Comparison of ENCODE assay signal across 7 mouse cellular contexts in the genomic region with DNA sequence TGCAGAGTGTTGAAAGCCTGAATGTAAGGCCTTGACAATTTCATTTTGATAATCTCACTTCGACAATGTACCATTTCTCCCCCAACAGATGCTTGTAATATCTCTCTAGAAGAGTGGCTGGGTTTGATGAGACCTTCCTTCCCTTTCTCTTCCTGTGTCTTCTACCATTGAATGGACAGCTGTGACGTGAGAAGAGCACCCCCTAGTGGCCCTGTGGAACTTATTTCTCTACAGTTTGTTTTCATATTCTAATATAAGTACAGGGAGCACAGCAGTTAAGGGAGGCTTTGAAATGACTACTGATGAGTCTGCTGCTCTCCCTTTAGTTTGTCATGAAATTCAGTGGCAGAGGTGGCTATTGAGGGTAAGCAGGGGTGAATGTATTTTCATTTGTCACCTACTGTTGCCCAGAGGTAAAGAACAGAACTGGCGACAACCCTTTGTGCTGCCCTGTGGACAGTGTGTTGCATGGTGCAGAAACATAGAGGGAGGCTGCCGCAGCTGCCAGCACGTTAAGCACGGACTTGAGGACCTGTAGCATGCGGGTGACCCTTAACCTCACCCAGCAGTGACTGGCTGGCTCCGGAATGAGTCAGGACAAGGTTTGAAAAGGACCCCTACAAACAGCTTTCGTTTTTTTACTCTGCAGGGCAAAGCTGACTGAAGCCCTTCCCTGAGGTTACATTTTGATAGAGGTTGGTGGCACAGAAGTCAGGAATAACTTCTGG. TPM values are rescaled to one million over a fixed set of nuclear protein-coding genes. Genes with fewer than 3 reads are reported as not detected.
DNase-seq lines count a peak whose midpoint lies in the region.

No protein-coding gene starts in this region.

- H3K27me3 ChIP-seq in limb, embryonic 10.5 days (ENCODE audit: low read depth, poor library complexity, severe bottlenecking) = no peaks in the 10 kb centered on the region

- H3K36me3 ChIP-seq in limb, embryonic 10.5 days = no peaks in the 10 kb centered on the region

- H3K4me1 ChIP-seq in limb, embryonic 10.5 days = no peaks in the 10 kb centered on the region

- no peak overlapping the region for H3K4me3 ChIP-seq in limb, embryonic 10.5 days

- peak; percentile 8 for DNase-seq in layer of hippocampus, adult 9-11 months
- DNase-seq in layer of hippocampus, adult 9-10 months (ENCODE audit: low spot score) = no peak
- DNase-seq in ES-CJ7 (ENCODE audit: low read depth, low spot score) = peak; percentile 71
- peak; percentile 62 for DNase-seq in adrenal gland, postnatal 10 days
- peak; percentile 11 for DNase-seq in fibroblast of lung, adult 2 months (ENCODE audit: low read depth)
- peak; percentile 55 for DNase-seq in limb, embryonic 10.5 days (ENCODE audit: low spot score)
- peak; percentile 30 for DNase-seq in retina, postnatal 7 days (ENCODE audit: low read depth, low spot score)

- no peak overlapping the region for H3K27ac ChIP-seq in limb, embryonic 10.5 days

- WGBS in limb, embryonic 10.5 days = 58% methylated on average over 9 of the region's 9 CpGs

- H3K9me3 ChIP-seq in limb, embryonic 10.5 days (replicated peaks) = no peaks in the 10 kb centered on the region

RNA-seq across cellular contexts. Expression of a gene that starts 10.3 kb away (rescaled TPM):
- total RNA-seq in adrenal gland, postnatal 10 days (2021) = under 1 TPM in 1 of 2 experiments, not detected in 1; 0.57 TPM
- 0.19 and 0.20 TPM in 2 replicates for polyA plus RNA-seq in limb, embryonic 10.5 days (2016; fragmentation: Nextera tagmentation; extraction: Ambion mirVana)
